Comparison of ENCODE assay signal across 11 mouse cellular contexts in genomic region chr14:75455361-75455742, GRCm38 (mm10). TPM values are rescaled to one million over a fixed set of nuclear protein-coding genes. Genes with fewer than 3 reads are reported as not detected.
DNase-seq lines count a peak whose midpoint lies in the region; ATAC-seq and TF ChIP-seq lines count a peak whose summit lies in the region.
"Had no signal": no experiment of that assay in that cellular context is flagged by ENCODE, and none has a peak within 500 bp of the region (broad histone marks: within the 10 kb centered on the region; RNA-seq: fewer than 3 reads in every experiment).

No protein-coding gene starts in this region.

- H3K27me3 ChIP-seq in heart, embryonic 15.5 days, result peaks cover 33% of the 10 kb centered on the region
- H3K27me3 ChIP-seq in heart, embryonic 12.5 days (replicated peaks), result peaks cover 9% of the 10 kb centered on the region; the same call in 1 of the 2 replicates
- peaks cover 52% of the 10 kb centered on the region for H3K27me3 ChIP-seq in embryonic facial prominence, embryonic 10.5 days (replicated peaks; ENCODE audit: low read depth, poor library complexity, severe bottlenecking)
- no peaks in the 10 kb centered on the region for H3K27me3 ChIP-seq in forebrain, postnatal 0 days (ENCODE audit: insufficient read depth, low read length)
- H3K27me3 ChIP-seq in midbrain, embryonic 13.5 days, result no peaks in the 10 kb centered on the region

- no peak for ATAC-seq in heart, embryonic 15.5 days (replicated peaks; ENCODE audit: insufficient number of reproducible peaks, insufficient read depth, low FRiP score, low read depth)
- ATAC-seq in heart, embryonic 12.5 days (ENCODE audit: insufficient number of reproducible peaks, low FRiP score), result no peak
- ATAC-seq in forebrain, postnatal 0 days, result peak; percentile 23; the same call in 1 of the 2 replicates
- ATAC-seq in midbrain, embryonic 13.5 days, result no peak
- ATAC-seq in activated CD4-positive, CD25-positive, alpha-beta regulatory T cell, adult 4 months, result no peak

- no peak overlapping the region for H3K9ac ChIP-seq in heart, embryonic 15.5 days
- H3K9ac ChIP-seq in heart, embryonic 12.5 days, result no peak overlapping the region
- H3K9ac ChIP-seq in forebrain, postnatal 0 days, result peak overlapping the region; percentile 53; the same call in 1 of the 2 replicates
- peak overlapping the region; percentile 68 for H3K9ac ChIP-seq in midbrain, embryonic 13.5 days (replicated peaks)

- no peak overlapping the region for H3K4me3 ChIP-seq in heart, embryonic 15.5 days
- H3K4me3 ChIP-seq in heart, embryonic 12.5 days, result no peak overlapping the region
- peak overlapping the region; percentile 52 for H3K4me3 ChIP-seq in embryonic facial prominence, embryonic 10.5 days
- H3K4me3 ChIP-seq in forebrain, postnatal 0 days (ENCODE audit: low read depth, low read length), result peak overlapping the region; percentile 53
- H3K4me3 ChIP-seq in midbrain, embryonic 13.5 days (replicated peaks), result peak overlapping the region; percentile 55
- H3K4me3 ChIP-seq: megakaryocyte, embryonic 14.5 days had no signal

- H3K4me1 ChIP-seq in heart, embryonic 15.5 days (replicated peaks), result peaks cover 12% of the 10 kb centered on the region
- peaks cover 25% of the 10 kb centered on the region for H3K4me1 ChIP-seq in heart, embryonic 12.5 days (replicated peaks)
- H3K4me1 ChIP-seq in embryonic facial prominence, embryonic 10.5 days, result peaks cover 33% of the 10 kb centered on the region
- peaks cover 15% of the 10 kb centered on the region for H3K4me1 ChIP-seq in forebrain, postnatal 0 days (ENCODE audit: insufficient read depth)
- peaks cover 59% of the 10 kb centered on the region for H3K4me1 ChIP-seq in midbrain, embryonic 13.5 days (replicated peaks)

- H3K27ac ChIP-seq in heart, embryonic 15.5 days, result no peak overlapping the region
- no peak overlapping the region for H3K27ac ChIP-seq in heart, embryonic 12.5 days (ENCODE audit: poor library complexity, severe bottlenecking)
- no peak overlapping the region for H3K27ac ChIP-seq in embryonic facial prominence, embryonic 10.5 days (replicated peaks)
- peak overlapping the region; percentile 70 for H3K27ac ChIP-seq in forebrain, postnatal 0 days (ENCODE audit: low read depth, low read length)
- H3K27ac ChIP-seq in midbrain, embryonic 13.5 days, result peak overlapping the region; percentile 82

- DNase-seq in embryonic facial prominence, embryonic 10.5 days (ENCODE audit: low spot score), result no peak
- peak; percentile 67 for DNase-seq in forebrain, postnatal 0 days
- DNase-seq in left cerebral cortex, adult 18-20 months (ENCODE audit: low spot score in 2 of 2), result no peak
- no peak for DNase-seq in urinary bladder, postnatal 36 days (ENCODE audit: low spot score in 2 of 2)

- no peaks in the 10 kb centered on the region for H3K36me3 ChIP-seq in heart, embryonic 15.5 days
- H3K36me3 ChIP-seq in heart, embryonic 12.5 days, result no peaks in the 10 kb centered on the region
- H3K36me3 ChIP-seq in embryonic facial prominence, embryonic 10.5 days (replicated peaks), result no peaks in the 10 kb centered on the region
- H3K36me3 ChIP-seq in forebrain, postnatal 0 days (ENCODE audit: insufficient read depth), result no peaks in the 10 kb centered on the region
- H3K36me3 ChIP-seq in midbrain, embryonic 13.5 days, result no peaks in the 10 kb centered on the region

- 23% methylated on average over 3 of the region's 3 CpGs for WGBS in heart, embryonic 15.5 days
- WGBS in heart, embryonic 12.5 days, result 15% methylated on average over 3 of the region's 3 CpGs
- 50% methylated on average over 3 of the region's 3 CpGs for WGBS in embryonic facial prominence, embryonic 10.5 days
- 9% methylated on average over 3 of the region's 3 CpGs for WGBS in forebrain, postnatal 0 days
- 22% methylated on average over 3 of the region's 3 CpGs for WGBS in midbrain, embryonic 13.5 days

- no peaks in the 10 kb centered on the region for H3K9me3 ChIP-seq in heart, embryonic 15.5 days (replicated peaks)
- no peaks in the 10 kb centered on the region for H3K9me3 ChIP-seq in heart, embryonic 12.5 days (replicated peaks)
- no peaks in the 10 kb centered on the region for H3K9me3 ChIP-seq in embryonic facial prominence, embryonic 10.5 days
- H3K9me3 ChIP-seq in forebrain, postnatal 0 days (ENCODE audit: low read length), result no peaks in the 10 kb centered on the region
- no peaks in the 10 kb centered on the region for H3K9me3 ChIP-seq in midbrain, embryonic 13.5 days
- H3K9me3 ChIP-seq: megakaryocyte, embryonic 14.5 days had no signal

- no peak for TF ChIP-seq CTCF in forebrain, postnatal 0 days (IDR thresholded peaks at IDR 0.05; ENCODE audit: low read depth)

- peak overlapping the region; percentile 72; the same call in 1 of the 2 replicates for H3K4me2 ChIP-seq in heart, embryonic 15.5 days
- H3K4me2 ChIP-seq in heart, embryonic 12.5 days, result no peak overlapping the region
- H3K4me2 ChIP-seq in forebrain, postnatal 0 days (ENCODE audit: low read depth), result peak overlapping the region; percentile 83
- peak overlapping the region; percentile 79 for H3K4me2 ChIP-seq in midbrain, embryonic 13.5 days (replicated peaks)

RNA-seq across cellular contexts. Expression of gene Siah3, which starts 0.4 kb away (rescaled TPM):
- 0.03 TPM in 1 of 2 replicates, not detected in the other for polyA plus RNA-seq in heart, embryonic 15.5 days (2015; fragmentation: Nextera tagmentation; extraction: Ambion mirVana)
- 0.05 TPM in 1 of 2 replicates, not detected in the other for polyA plus RNA-seq in heart, embryonic 12.5 days (2016; fragmentation: Nextera tagmentation; extraction: Ambion mirVana)
- 0.06 and 0.15 TPM in 2 replicates for polyA plus RNA-seq in embryonic facial prominence, embryonic 10.5 days (2016; fragmentation: Nextera tagmentation; extraction: Ambion mirVana)
- 4.8 and 6.1 TPM in 2 replicates for total RNA-seq in forebrain, postnatal 0 days (2014; rRNA removed)
- polyA plus RNA-seq in forebrain, postnatal 0 days (2015; fragmentation: Nextera tagmentation; extraction: Ambion mirVana), result 2.7 and 3.3 TPM in 2 replicates
- 2.7 and 3.5 TPM in 2 replicates for polyA plus RNA-seq in midbrain, embryonic 13.5 days (2015; fragmentation: Nextera tagmentation; extraction: Ambion mirVana)
- polyA plus RNA-seq in activated CD4-positive, CD25-positive, alpha-beta regulatory T cell, adult 4 months (2017; shearing (Covaris generic)), result under 1 TPM; 0.10 to 0.29 TPM
- 1 to 10 TPM; 6.2 to 6.5 TPM for total RNA-seq in left cerebral cortex, adult 18-20 months (2021)
- polyA plus RNA-seq: C2C12; heart, embryonic 14.5 days had no signal

Comparison
In these comparisons a context has a peak if more than half of its experiments do, and no peak if none do; other contexts are left out.
1. H3K27ac ChIP-seq: peak in forebrain, postnatal 0 days (single experiment) and midbrain, embryonic 13.5 days (single experiment); none in heart, embryonic 15.5 days (single experiment), heart, embryonic 12.5 days (single experiment) and embryonic facial prominence, embryonic 10.5 days (single experiment).
2. H3K4me3 ChIP-seq: peak in embryonic facial prominence, embryonic 10.5 days (single experiment), forebrain, postnatal 0 days (single experiment) and midbrain, embryonic 13.5 days (single experiment); none in heart, embryonic 15.5 days (single experiment) and heart, embryonic 12.5 days (single experiment).
3. H3K9ac ChIP-seq: peak in forebrain, postnatal 0 days (single experiment) and midbrain, embryonic 13.5 days (single experiment); none in heart, embryonic 15.5 days (single experiment) and heart, embryonic 12.5 days (single experiment).